Mouse (Mus musculus) urinary bladder, postnatal 10 days (tissue): ENCODE results near the gene Cldn34b2.
"Not testable (repeated sequence)": the region's sequence is repeated elsewhere in the genome, so short reads cannot be mapped to it uniquely, and the experiment has no call there.

Source experiments
- DNase-seq: peaks from one replicate; pipeline ENCODE4 v3.0.0; 2022; ENCODE audit warnings: low spot score

The Cldn34b2 gene

DNA sequence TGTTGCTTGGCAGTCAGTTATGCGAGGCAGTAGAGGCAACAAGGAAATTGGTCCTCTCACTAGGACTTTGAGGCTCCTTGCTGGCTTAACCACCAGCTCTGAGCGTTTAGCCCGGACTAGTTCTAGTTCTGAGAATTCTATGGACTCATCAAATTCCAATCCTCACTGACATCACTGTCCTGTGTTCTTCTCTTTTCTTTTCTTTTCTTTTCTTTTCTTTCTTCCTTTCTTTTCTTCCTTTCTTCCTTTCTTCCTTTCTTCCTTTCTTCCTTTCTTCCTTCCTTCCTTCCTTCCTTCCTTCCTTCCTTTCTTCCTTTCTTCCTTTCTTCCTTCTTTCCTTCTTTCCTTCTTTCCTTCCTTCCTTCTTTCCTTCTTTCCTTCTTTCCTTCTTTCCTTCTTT, at the start of gene Cldn34b2:
Cldn34b2 (minus strand) TSS at position 101 of the 400 bp plus-strand sequence.
- DNase-seq: not testable (repeated sequence)

DNA sequence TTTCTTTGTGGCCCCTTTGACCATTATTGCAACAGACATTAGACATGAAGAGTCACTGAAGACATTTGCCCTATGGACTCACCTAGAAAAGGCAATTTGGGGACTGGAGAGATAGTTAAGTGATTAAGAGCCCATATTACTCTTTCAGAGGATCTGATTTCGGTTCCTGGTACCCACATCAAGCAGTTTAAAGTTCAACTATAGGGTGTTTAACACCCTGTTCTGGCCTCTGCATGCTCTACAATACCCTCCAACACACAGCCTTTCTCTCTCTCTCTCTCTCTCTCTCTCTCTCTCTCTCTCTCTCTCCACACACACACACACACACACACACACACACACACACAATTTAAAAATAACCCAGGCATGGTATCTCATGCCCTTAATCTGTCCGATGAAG, 49.4 kb upstream of the Cldn34b2 start:
- DNase-seq: no peak

DNA sequence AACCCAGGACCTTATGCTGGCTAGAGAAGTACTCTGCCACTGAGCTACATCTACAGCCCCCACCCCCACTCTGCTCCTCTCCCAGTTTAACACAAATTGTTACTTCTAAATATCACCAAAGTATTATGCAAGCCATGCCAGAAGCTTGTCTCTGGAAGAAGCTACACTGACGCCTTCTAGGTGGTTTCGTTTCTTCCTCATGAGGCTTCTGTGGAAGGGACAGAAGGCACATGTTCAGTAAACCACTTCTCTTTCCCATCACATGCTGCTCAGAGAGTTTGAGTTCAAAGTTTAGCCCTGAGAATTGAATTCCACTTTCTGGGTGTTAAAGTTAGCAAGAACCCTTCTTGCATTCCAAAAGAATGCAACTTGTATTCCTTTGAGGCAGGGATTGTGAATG, 49.0 kb upstream of the Cldn34b2 start:
- DNase-seq: no peak

- DNase-seq: no peak
These were observed 47.4 kb upstream of the Cldn34b2 start for GRCm38 (mm10) chrX:155175568-155175967.

DNA sequence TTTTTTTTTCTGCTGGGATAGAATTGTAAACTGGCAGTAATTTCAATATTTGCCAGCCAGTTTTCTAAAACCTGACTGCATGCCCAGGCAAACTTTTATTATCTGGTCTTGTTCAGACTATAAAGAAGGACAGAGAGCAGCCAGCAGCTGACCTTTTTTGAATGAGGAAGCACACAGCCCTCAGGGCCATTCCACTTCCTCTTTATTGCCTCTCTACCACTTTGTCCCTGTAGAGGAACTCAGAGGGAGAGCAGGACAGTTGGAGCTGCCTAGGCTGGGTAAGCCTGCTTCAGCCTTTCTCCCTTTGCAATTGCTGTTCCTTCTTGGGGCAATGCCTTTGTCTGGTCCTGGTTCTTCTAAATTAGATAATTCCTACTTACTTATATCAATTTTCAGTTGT, 44.1 kb upstream of the Cldn34b2 start:
- no peak for DNase-seq

GRCm38 (mm10) chrX:155171754-155172153, 43.5 kb upstream of the Cldn34b2 start:
- DNase-seq: no peak

GRCm38 (mm10) chrX:155169886-155170285, 41.7 kb upstream of the Cldn34b2 start:
- DNase-seq: no peak

- no peak for DNase-seq
These were observed 39.5 kb upstream of the Cldn34b2 start for GRCm38 (mm10) chrX:155167667-155168066.

GRCm38 (mm10) chrX:155166313-155166712, 38.1 kb upstream of the Cldn34b2 start:
- no peak for DNase-seq

- DNase-seq: no peak
These were observed 35.3 kb upstream of the Cldn34b2 start for GRCm38 (mm10) chrX:155163553-155163952.

- no peak for DNase-seq
These were observed 23.7 kb upstream of the Cldn34b2 start for GRCm38 (mm10) chrX:155151868-155152267.

DNA sequence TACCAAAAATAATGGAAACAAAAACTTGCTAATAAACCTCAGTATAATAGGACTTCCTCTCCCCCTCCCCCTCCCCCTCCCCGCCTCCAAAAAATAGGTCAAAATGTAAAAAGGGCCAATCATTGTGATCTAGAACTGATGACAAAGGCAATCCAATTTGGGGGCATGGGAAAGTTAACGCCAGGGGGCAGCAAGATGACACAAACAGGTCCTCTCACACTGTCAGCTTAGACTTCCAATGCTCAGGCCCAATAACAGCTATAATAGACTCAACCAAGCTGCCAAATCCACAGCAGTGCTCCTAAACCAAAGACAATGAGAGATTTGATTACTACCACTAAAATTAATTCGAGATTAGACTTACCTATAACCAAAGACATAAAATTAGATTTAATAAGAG, 16.5 kb upstream of the Cldn34b2 start:
- no peak for DNase-seq

- no peak for DNase-seq
These were observed 30.2 kb downstream of the Cldn34b2 start for GRCm38 (mm10) chrX:155098024-155098423.

GRCm38 (mm10) chrX:155093566-155093965, 34.6 kb downstream of the Cldn34b2 start, which contains the start of gene Magea2:
TSS of gene Magea2 (minus strand) at chrX:155093666.
- DNase-seq: not testable (repeated sequence)

DNA sequence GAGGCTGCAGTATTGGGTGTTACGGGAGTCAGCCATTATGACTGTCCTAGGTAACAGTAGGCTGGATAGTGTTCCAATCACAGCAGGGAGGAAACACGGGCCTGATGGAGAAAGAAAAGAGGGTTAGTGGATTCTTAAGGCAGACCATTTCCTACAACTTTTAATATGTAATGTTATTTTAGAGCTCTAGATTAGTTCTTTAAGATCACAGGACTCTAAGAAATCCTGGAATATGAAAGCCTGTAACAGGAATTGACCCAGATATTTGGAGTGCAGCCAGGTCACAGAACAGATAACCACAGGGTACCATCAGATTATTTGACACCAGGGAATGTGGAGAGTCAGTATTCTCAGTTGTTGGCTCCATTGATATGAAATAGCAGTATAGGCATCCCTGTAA, 38.5 kb downstream of the Cldn34b2 start, which contains the start of gene Magea1:
Magea1 (minus strand) TSS at position 101 of the 400 bp plus-strand sequence.
- not testable (repeated sequence) for DNase-seq
